Mouse (Mus musculus) heart, embryonic 14.5 days (tissue): ENCODE data around the gene Tagln2. TPM values are rescaled to one million over a fixed set of nuclear protein-coding genes. Genes with fewer than 3 reads are reported as not detected.
A peak's percentile ranks its signal among the peaks of the same experiment; 100 is the strongest.

Experiments
- ATAC-seq: fragments of 200-750 bp; cut with Nextera tagmentation; 2 replicates; pipeline ENCODE4 v1.8.0; 2017; ENCODE audit warnings: low read depth, moderate TSS enrichment; ENCODE audit not compliant: insufficient number of reproducible peaks, insufficient read depth, low FRiP score
- H3K27ac ChIP-seq, 2 experiments: fragments of 200-500 bp in 1 of 2; fragments of 300-500 bp in 1 of 2; sonication (generic) in 1 of 2; replicated peaks in 1 of 2; 2 replicates each; pipeline ENCODE4 v1.5.1; 2012 to 2014; ENCODE audit warnings: low read depth in 2 of 2, low read length in 2 of 2, control low read depth in 1 of 2, mild to moderate bottlenecking in 1 of 2, mixed read lengths in 1 of 2; ENCODE audit not compliant: control insufficient read depth in 1 of 2, insufficient read depth in 1 of 2
- H3K27me3 ChIP-seq: fragments of 300-500 bp; sonication (generic); 2 replicates; pipeline ENCODE4 v1.6.1; 2014; ENCODE audit warnings: mild to moderate bottlenecking, low read length, control low read depth; ENCODE audit not compliant: control insufficient read depth, insufficient read depth
- H3K36me3 ChIP-seq: fragments of 300-500 bp; sonication (generic); 2 replicates; pipeline ENCODE4 v1.6.1; 2014; ENCODE audit warnings: mild to moderate bottlenecking, control low read depth, low read length, mixed read lengths; ENCODE audit not compliant: control insufficient read depth, insufficient read depth
- H3K4me1 ChIP-seq, 2 experiments: fragments of 200-500 bp in 1 of 2; fragments of 300-500 bp in 1 of 2; sonication (generic) in 1 of 2; 2 replicates each; pipeline ENCODE4 v1.6.1; 2012 to 2014; ENCODE audit warnings: low read length in 2 of 2, control low read depth in 1 of 2, mixed read lengths in 1 of 2; ENCODE audit not compliant: control insufficient read depth in 2 of 2, insufficient read depth in 2 of 2
- H3K4me2 ChIP-seq: fragments of 300-500 bp; sonication (generic); 2 replicates; pipeline ENCODE4 v1.6.1; 2014; ENCODE audit warnings: mild to moderate bottlenecking, low read length
- H3K4me3 ChIP-seq, 2 experiments: fragments of 200-500 bp in 1 of 2; fragments of 300-500 bp in 1 of 2; sonication (generic) in 1 of 2; 2 replicates each; pipeline ENCODE4 v1.5.1; 2012 to 2014; ENCODE audit warnings: low read length in 2 of 2, mild to moderate bottlenecking in 2 of 2, control low read depth in 1 of 2, low read depth in 1 of 2, moderate library complexity in 1 of 2; ENCODE audit not compliant: control insufficient read depth in 1 of 2, insufficient read depth in 1 of 2
- H3K9ac ChIP-seq: fragments of 300-500 bp; sonication (generic); 2 replicates; pipeline ENCODE4 v1.6.1; 2014; ENCODE audit warnings: mild to moderate bottlenecking, low read length
- H3K9me3 ChIP-seq: fragments of 300-500 bp; sonication (generic); 2 replicates; pipeline ENCODE4 v1.6.1; 2016; ENCODE audit warnings: low read length, control low read depth; ENCODE audit not compliant: control insufficient read depth
- WGBS: fragments of 180-500 bp; shearing (Covaris S2); extraction: QIAGEN DNeasy Blood & Tissue Kit; methylation state at CpG from one replicate; pipeline ENCODE4 v1.1.7; 2014; 5-methylcytosine and 5-hydroxymethylcytosine counted together
- polyA plus RNA-seq: library from polyadenylated mRNA; unstranded; fragments of >200 nt; fragmentation: Nextera tagmentation; extraction: Ambion mirVana; gene quantifications from 2 replicates; pipeline ENCODE4 v1.2.1, GENCODE M21; 2014

Tagln2 gene
- polyA plus RNA-seq, 1 experiment from 2014 or later: 187 TPM

- H3K36me3 ChIP-seq: no peaks in the 10 kb centered on the region
- H3K27ac ChIP-seq: no peak overlapping the region
- H3K9ac ChIP-seq: no peak overlapping the region
- no peaks in the 10 kb centered on the region for H3K27me3 ChIP-seq
- no peak overlapping the region for H3K4me2 ChIP-seq
- H3K4me1 ChIP-seq: peaks cover 0 to under 1% of the 10 kb centered on the region in 2 experiments; a peak in 1 of 4 replicates
- H3K4me3 ChIP-seq: no peak overlapping the region
- no peak for ATAC-seq
- no peaks in the 10 kb centered on the region for H3K9me3 ChIP-seq
- 50% methylated on average over 8 of the region's 8 CpGs for WGBS
Measured at GRCm38 (mm10) chr1:172469810-172470448, 29.9 kb upstream of the Tagln2 start.

GRCm38 (mm10) chr1:172472909-172473308 is 26.9 kb upstream of the Tagln2 start:
- H3K27me3 ChIP-seq: no peaks in the 10 kb centered on the region
- H3K27ac ChIP-seq: no peak overlapping the region
- no peak for ATAC-seq
- no peaks in the 10 kb centered on the region for H3K9me3 ChIP-seq
- no peak overlapping the region for H3K4me3 ChIP-seq
- H3K36me3 ChIP-seq: no peaks in the 10 kb centered on the region
- peaks cover 0 to 2% of the 10 kb centered on the region in 2 experiments; a peak in 1 of 4 replicates for H3K4me1 ChIP-seq
- H3K9ac ChIP-seq: no peak overlapping the region
- no peak overlapping the region for H3K4me2 ChIP-seq

DNA sequence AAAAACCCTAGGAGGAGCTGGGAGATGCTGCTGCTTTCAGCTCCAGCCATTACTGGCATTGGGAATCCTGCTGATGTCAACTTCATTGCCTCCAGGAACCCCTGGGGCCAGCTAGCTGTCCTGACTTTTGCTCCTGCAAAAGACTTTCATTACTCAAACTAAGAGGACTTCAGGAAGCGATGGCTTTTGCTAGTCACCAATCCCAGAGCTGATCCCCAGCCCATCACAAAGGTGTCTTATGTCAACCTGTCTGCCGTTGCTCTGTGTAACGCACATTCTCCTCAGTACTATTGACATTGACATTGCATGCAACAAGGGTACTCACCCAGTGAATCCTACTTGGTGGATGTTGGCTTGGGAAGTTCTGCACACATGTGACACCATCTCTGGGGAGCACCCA is 25.7 kb upstream of the Tagln2 start:
- Histone ChIP-seq H3K27me3 (no peaks in the 10 kb centered on the region), H3K4me2 (no peak overlapping the region), H3K4me3 (no peak overlapping the region), H3K36me3 (no peaks in the 10 kb centered on the region), H3K27ac (no peak overlapping the region), H3K9ac (no peak overlapping the region), H3K4me1 (peaks cover 0 to 2% of the 10 kb centered on the region in 2 experiments; a peak in 1 of 4 replicates), H3K9me3 (no peaks in the 10 kb centered on the region)
- ATAC-seq: no peak
- 76% methylated on average over 3 of the region's 3 CpGs for WGBS

GRCm38 (mm10) chr1:172475054-172475741 is 24.6 kb upstream of the Tagln2 start, which contains the start of gene Slamf9:
TSS of gene Slamf9 (plus strand) at chr1:172475358.
- 0 out of 2 replicates have a peak, but pooled peaks have one; percentile 26 for ATAC-seq
- H3K9me3 ChIP-seq: no peaks in the 10 kb centered on the region
- H3K36me3 ChIP-seq: no peaks in the 10 kb centered on the region
- H3K27me3 ChIP-seq: no peaks in the 10 kb centered on the region
- WGBS: 59% methylated on average over 7 of the region's 7 CpGs
- no peak within 1 kb of the TSS for H3K27ac ChIP-seq
- 0 out of 4 replicates have a peak, but pooled peaks cover 0 to 2% of the 10 kb centered on the region in 2 experiments for H3K4me1 ChIP-seq
- no peak within 1 kb of the TSS for H3K9ac ChIP-seq
- no peak within 1 kb of the TSS for H3K4me3 ChIP-seq
- no peak within 1 kb of the TSS for H3K4me2 ChIP-seq

DNA sequence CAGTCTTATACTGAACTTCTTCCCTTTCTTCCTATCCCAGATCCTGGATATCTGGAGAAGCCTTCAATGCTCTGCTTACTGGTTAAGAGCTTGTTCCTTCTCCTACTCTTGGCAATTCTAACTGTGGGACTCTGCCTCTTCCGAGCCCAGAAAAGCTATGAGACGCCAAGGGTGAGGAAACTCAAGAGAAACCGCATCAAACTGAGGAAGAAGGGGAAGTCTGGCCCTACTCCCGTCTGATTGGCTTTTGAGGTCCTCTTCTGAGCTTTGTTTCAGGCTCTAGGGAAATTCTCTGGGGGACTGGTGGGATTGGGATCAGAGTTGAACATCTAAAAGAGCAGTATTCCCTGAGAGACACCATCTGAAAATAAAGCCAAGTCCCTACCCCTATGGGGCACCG is 21.8 kb upstream of the Tagln2 start:
- no peak for ATAC-seq
- Histone ChIP-seq H3K4me1 (peaks cover 2 to 6% of the 10 kb centered on the region in 2 experiments; a peak in 2 of 4 replicates), H3K27me3 (no peaks in the 10 kb centered on the region), H3K36me3 (no peaks in the 10 kb centered on the region), H3K4me3 (no peak overlapping the region), H3K4me2 (no peak overlapping the region), H3K9ac (no peak overlapping the region), H3K9me3 (no peaks in the 10 kb centered on the region), H3K27ac (no peak overlapping the region)
- WGBS: 69% methylated on average over 5 of the region's 5 CpGs

DNA sequence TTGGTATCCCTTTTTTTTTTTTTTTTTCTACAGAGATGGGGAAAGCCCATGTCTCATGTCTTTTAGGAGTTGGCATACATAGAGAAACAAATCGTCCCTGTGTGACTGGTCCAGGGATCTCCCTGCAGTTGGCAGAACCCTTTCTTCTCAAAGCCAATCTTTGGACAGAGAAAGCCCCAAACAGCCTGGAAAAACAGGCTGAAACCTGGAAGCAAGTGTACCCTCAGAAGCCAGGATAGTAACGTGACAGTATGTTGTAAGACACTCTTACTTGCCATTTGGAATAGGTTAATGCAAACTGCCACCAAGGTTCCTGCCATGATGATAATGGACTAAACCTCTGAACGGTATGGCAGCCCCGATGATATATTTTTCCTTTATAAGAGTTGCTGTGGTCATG is 19.5 kb upstream of the Tagln2 start:
- Histone ChIP-seq H3K27me3 (no peaks in the 10 kb centered on the region; the same call in 1 of the 2 replicates), H3K36me3 (no peaks in the 10 kb centered on the region)

DNA sequence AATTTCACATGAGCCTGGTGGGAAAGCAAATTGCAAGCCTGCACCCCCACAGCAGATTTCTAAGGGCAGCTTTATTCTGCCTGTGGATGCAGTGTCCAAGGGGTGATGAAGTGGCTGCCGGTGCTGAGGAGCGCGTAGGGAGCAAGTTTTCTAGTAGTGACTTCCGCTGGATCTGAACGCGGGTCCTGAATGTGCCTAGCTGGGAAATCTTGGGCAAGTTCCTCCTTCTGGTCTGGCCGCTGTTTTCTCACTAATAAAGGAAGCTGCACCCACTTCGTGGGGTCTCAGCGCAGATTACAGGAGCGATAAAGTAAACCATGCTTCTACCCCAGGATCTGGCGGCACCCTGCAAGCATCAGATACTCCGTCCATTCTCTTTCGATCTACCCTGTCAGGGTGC is 18.7 kb upstream of the Tagln2 start:
- Histone ChIP-seq H3K4me1 (peaks cover 0 to 6% of the 10 kb centered on the region in 2 experiments; a peak in 2 of 4 replicates), H3K27me3 (no peaks in the 10 kb centered on the region; the same call in 1 of the 2 replicates), H3K4me2 (peak overlapping the region; percentile 92), H3K9me3 (no peaks in the 10 kb centered on the region), H3K27ac (no peak overlapping the region), H3K4me3 (peak overlapping the region in 1 of 2 experiments; percentile 50; a peak in 2 of 4 replicates), H3K9ac (peak overlapping the region; percentile 65), H3K36me3 (no peaks in the 10 kb centered on the region)
- ATAC-seq: no peak
- 16% methylated on average over 13 of the region's 13 CpGs for WGBS

More for the DNA sequence above, 19.5 kb upstream of the Tagln2 start:
- Histone ChIP-seq H3K9me3 (no peaks in the 10 kb centered on the region), H3K27ac (no peak overlapping the region), H3K9ac (no peak overlapping the region), H3K4me1 (peaks cover 0 to 6% of the 10 kb centered on the region in 2 experiments; a peak in 2 of 4 replicates), H3K4me2 (no peak overlapping the region), H3K4me3 (no peak overlapping the region)
- no peak for ATAC-seq
- WGBS: 89% methylated on average over 4 of the region's 4 CpGs
